Mouse (Mus musculus): ENCODE measurements around the gene Nfib.

DNA sequence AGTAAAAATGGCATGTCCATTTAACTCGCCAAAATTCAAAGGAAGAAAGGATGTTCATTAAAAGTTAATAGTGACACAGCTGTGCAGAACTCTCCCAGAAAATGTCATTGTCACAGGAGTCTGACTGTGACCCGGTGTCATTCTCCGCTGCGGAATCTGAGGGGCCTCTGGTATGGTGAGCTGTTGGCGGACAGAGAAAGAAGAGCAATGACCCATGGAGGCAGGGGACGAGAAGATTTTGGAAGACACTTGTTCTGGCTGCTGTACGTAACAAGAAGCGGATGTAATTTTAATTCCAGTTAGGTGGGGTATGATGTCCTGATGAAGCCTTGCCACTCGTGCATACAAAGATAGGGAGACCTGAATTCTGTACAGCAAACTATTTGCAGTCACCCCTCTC lies 120.0 kb downstream of the Nfib start:
- TF ChIP-seq CTCF (IDR thresholded peaks at IDR 0.05; ENCODE audit: low read depth, low read length): no peak
- TF ChIP-seq GATA1 (IDR thresholded peaks at IDR 0.05; ENCODE audit: borderline replicate concordance, low read length): no peak

Measured in G1E (cell line).